Mouse (Mus musculus) neural tube, embryonic 12.5 days (tissue): ENCODE results near the gene Cd5l. TPM values are rescaled to one million over a fixed set of nuclear protein-coding genes. Genes with fewer than 3 reads are reported as not detected.

Experiments used
- ATAC-seq: fragments of 200-750 bp; cut with Nextera tagmentation; 2 replicates; pipeline ENCODE4 v1.8.0; 2017; ENCODE audit warnings: low read depth, mild to moderate bottlenecking, moderate TSS enrichment, moderate library complexity; ENCODE audit not compliant: low FRiP score
- H3K27ac ChIP-seq: fragments of 300-500 bp; sonication (generic); 2 replicates; pipeline ENCODE4 v1.5.1; 2016
- H3K27me3 ChIP-seq: fragments of 300-500 bp; sonication (generic); replicated peaks from 2 replicates; pipeline ENCODE4 v1.6.1; 2016; ENCODE audit warnings: mild to moderate bottlenecking
- H3K36me3 ChIP-seq: fragments of 300-500 bp; sonication (generic); 2 replicates; pipeline ENCODE4 v1.6.1; 2016; ENCODE audit warnings: mild to moderate bottlenecking
- H3K4me1 ChIP-seq: fragments of 300-500 bp; sonication (generic); 2 replicates; pipeline ENCODE4 v1.6.1; 2016
- H3K4me2 ChIP-seq: fragments of 300-500 bp; sonication (generic); replicated peaks from 2 replicates; pipeline ENCODE4 v1.6.1; 2016; ENCODE audit warnings: mild to moderate bottlenecking
- H3K4me3 ChIP-seq: fragments of 300-500 bp; sonication (generic); 2 replicates; pipeline ENCODE4 v1.5.1; 2016
- H3K9ac ChIP-seq: fragments of 300-500 bp; sonication (generic); 2 replicates; pipeline ENCODE4 v1.6.1; 2016; ENCODE audit warnings: mild to moderate bottlenecking
- H3K9me3 ChIP-seq: fragments of 300-500 bp; sonication (generic); 2 replicates; pipeline ENCODE4 v1.6.1; 2016; ENCODE audit warnings: mild to moderate bottlenecking
- WGBS: fragments of 180-500 bp; shearing (Covaris S2); methylation state at CpG from one replicate; pipeline ENCODE4 v1.1.7; 2016; 5-methylcytosine and 5-hydroxymethylcytosine counted together
- polyA plus RNA-seq: library from polyadenylated mRNA; unstranded; fragments of >200 nt; fragmentation: Nextera tagmentation; extraction: Ambion mirVana; gene quantifications from 2 replicates; pipeline ENCODE4 v1.2.1, GENCODE M21; 2016

Gene Cd5l
- polyA plus RNA-seq, 1 experiment from 2014 or later: 0.09 TPM

- 14% methylated on average over 12 of the region's 12 CpGs for WGBS
- Histone ChIP-seq H3K27me3 (no peaks in the 10 kb centered on the region), H3K27ac (no peak overlapping the region), H3K9me3 (no peaks in the 10 kb centered on the region), H3K4me1 (no peaks in the 10 kb centered on the region), H3K4me3 (no peak overlapping the region), H3K36me3 (no peaks in the 10 kb centered on the region), H3K9ac (no peak overlapping the region), H3K4me2 (peak overlapping the region; percentile 22)
- no peak for ATAC-seq
These were observed 53.5 kb downstream of the Cd5l start for GRCm38 (mm10) chr3:87411150-87411549.

- Histone ChIP-seq H3K27me3 (no peaks in the 10 kb centered on the region), H3K4me1 (no peaks in the 10 kb centered on the region), H3K9ac (no peak overlapping the region), H3K36me3 (no peaks in the 10 kb centered on the region), H3K27ac (no peak overlapping the region), H3K4me3 (no peak overlapping the region), H3K4me2 (no peak overlapping the region), H3K9me3 (no peaks in the 10 kb centered on the region)
- ATAC-seq: no peak
- 71% methylated on average over 1 of the region's 1 CpGs for WGBS
These were observed 63.0 kb downstream of the Cd5l start for GRCm38 (mm10) chr3:87420645-87421044.

Other genes with a start within 250 kb of the Cd5l start
- gene Kirrel, start 183.1 kb upstream of the Cd5l start, polyA plus RNA-seq: 12.9 and 13.2 TPM in 2 replicates
- gene Fcrls, start 94.1 kb upstream of the Cd5l start, polyA plus RNA-seq: 7.4 and 7.5 TPM in 2 replicates
- 0.22 and 0.29 TPM in 2 replicates for gene Fcrl1, start 18.5 kb downstream of the Cd5l start, polyA plus RNA-seq
- not detected in 2 replicates for gene Fcrl5, start 77.9 kb downstream of the Cd5l start, polyA plus RNA-seq
- gene Etv3, start 167.5 kb downstream of the Cd5l start, polyA plus RNA-seq: 13.7 and 14.5 TPM in 2 replicates